Mouse (Mus musculus) CH12.LX (cell line): ENCODE measurements around the gene Tacc2.

Experiments used
- CHD2 ChIP-seq: IDR thresholded peaks from 2 replicates; pipeline ENCODE4 v1.6.1; 2011; ENCODE audit warnings: low read length, improper control_type of control experiment
- CTCF ChIP-seq, 2 experiments: IDR thresholded peaks in 1 of 2; conservative IDR thresholded peaks in 1 of 2; 2 replicates each; pipeline ENCODE4 v1.5.1; 2011 to 2012; ENCODE audit warnings: low read depth in 2 of 2, low read length in 2 of 2, improper control_type of control experiment in 1 of 2, inconsistent platforms in 1 of 2, mild to moderate bottlenecking in 1 of 2, moderate library complexity in 1 of 2
- ELF1 ChIP-seq: IDR thresholded peaks from 2 replicates; pipeline ENCODE4 v1.6.1; 2014; ENCODE audit warnings: low read depth, mild to moderate bottlenecking, inconsistent platforms, low read length, improper control_type of control experiment
- EP300 ChIP-seq: IDR thresholded peaks from 2 replicates; pipeline ENCODE4 v1.6.1; 2011; ENCODE audit warnings: low read length, improper control_type of control experiment
- MAFK ChIP-seq: IDR thresholded peaks from 2 replicates; pipeline ENCODE4 v1.6.1; 2011; ENCODE audit warnings: low read length, improper control_type of control experiment; ENCODE audit not compliant: insufficient replicate concordance
- POLR2A ChIP-seq: IDR thresholded peaks from 2 replicates; pipeline ENCODE4 v1.6.1; 2011; ENCODE audit warnings: low read depth, mild to moderate bottlenecking, improper control_type of control experiment, low read length
- POLR2AphosphoS2 ChIP-seq: IDR thresholded peaks from 2 replicates; pipeline ENCODE4 v1.6.1; 2011; ENCODE audit warnings: low read depth, low read length, improper control_type of control experiment
- ZKSCAN1 ChIP-seq: IDR thresholded peaks from 2 replicates; pipeline ENCODE4 v1.6.1; 2012; ENCODE audit warnings: low read depth, inconsistent platforms, low read length, improper control_type of control experiment, borderline replicate concordance
- ZMIZ1 ChIP-seq: IDR thresholded peaks from 2 replicates; pipeline ENCODE4 v1.6.1; 2012; ENCODE audit warnings: low read depth, mild to moderate bottlenecking, inconsistent platforms, low read length, improper control_type of control experiment
- ZNF384 ChIP-seq: IDR thresholded peaks from 2 replicates; pipeline ENCODE4 v1.6.1; 2012; ENCODE audit warnings: low read depth, low read length, improper control_type of control experiment, inconsistent platforms

DNA sequence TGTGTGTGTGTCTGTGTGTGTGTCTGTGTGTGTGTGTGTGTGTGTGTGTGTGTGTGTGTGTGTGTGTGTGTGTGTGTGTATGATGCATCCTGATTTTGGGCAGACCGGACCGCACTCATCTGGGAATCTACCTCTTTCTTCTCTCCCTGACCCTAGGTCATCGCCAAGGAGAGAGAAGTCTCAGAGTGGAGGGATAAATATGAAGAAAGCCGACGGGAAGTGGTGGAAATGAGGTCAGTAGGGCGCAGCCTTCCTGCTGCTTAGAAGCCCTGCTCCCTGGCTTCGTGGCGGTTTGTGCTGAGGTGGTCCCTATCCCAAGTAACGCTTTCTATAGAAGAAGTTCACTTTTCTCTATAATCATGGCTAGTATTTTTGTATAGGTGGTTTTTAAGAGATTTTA, 174.4 kb downstream of the Tacc2 start:
- no peak for TF ChIP-seq CTCF (conservative IDR thresholded peaks at IDR 0.05 in 1 of 2, IDR thresholded peaks at IDR 0.05 in 1 of 2; ENCODE audit: low read depth in 2 of 2, low read length in 2 of 2)
- no peak for TF ChIP-seq POLR2AphosphoS2
- TF ChIP-seq POLR2A: no peak
- no peak for TF ChIP-seq EP300
- TF ChIP-seq CHD2: no peak
- no peak for TF ChIP-seq ELF1
- no peak for TF ChIP-seq ZKSCAN1
- no peak for TF ChIP-seq MAFK
- TF ChIP-seq ZNF384: no peak
- no peak for TF ChIP-seq ZMIZ1
